Mouse (Mus musculus) CH12F3 (cell line): Measurements from ENCODE around the gene Otol1.

ENCODE experiments used
- in situ Hi-C: fragments of 300-500 bp; cut with MboI; formaldehyde crosslinking; loops from 2 replicates; pipeline ENCODE4 v1.14.3; 2020; ENCODE audit warnings: low sequenced_read_pairs

The Otol1 gene

GRCm38 (mm10) chr3:70007313-70007712, at the start of gene Otol1:
Otol1 (plus strand) TSS chr3:70007613.
- in situ Hi-C loops: no loop called here

- in situ Hi-C loops: no loop called here
Observed at GRCm38 (mm10) chr3:69962187-69962586, 45.2 kb upstream of the Otol1 start.

- in situ Hi-C loops: no loop called here
Observed at GRCm38 (mm10) chr3:69971482-69972097, 35.8 kb upstream of the Otol1 start.

GRCm38 (mm10) chr3:69978092-69978491, 29.3 kb upstream of the Otol1 start:
- in situ Hi-C loops: no loop called here

GRCm38 (mm10) chr3:69993806-69994205, 13.6 kb upstream of the Otol1 start:
- in situ Hi-C loops: no loop called here

GRCm38 (mm10) chr3:70001540-70001939, 5.9 kb upstream of the Otol1 start:
- in situ Hi-C loops: no loop called here

- in situ Hi-C loops: no loop called here
Observed at GRCm38 (mm10) chr3:70003126-70003764, 4.2 kb upstream of the Otol1 start.

GRCm38 (mm10) chr3:70003955-70004354, 3.5 kb upstream of the Otol1 start:
- in situ Hi-C loops: no loop called here

GRCm38 (mm10) chr3:70004379-70004778, 3.0 kb upstream of the Otol1 start:
- in situ Hi-C loops: no loop called here

- in situ Hi-C loops: no loop called here
Observed at GRCm38 (mm10) chr3:70012641-70013040, 5.2 kb downstream of the Otol1 start.

GRCm38 (mm10) chr3:70026605-70027004, 19.2 kb downstream of the Otol1 start:
- in situ Hi-C loops: no loop called here

GRCm38 (mm10) chr3:70029260-70029659, 21.8 kb downstream of the Otol1 start:
- in situ Hi-C loops: no loop called here

- in situ Hi-C loops: no loop called here
Observed at GRCm38 (mm10) chr3:70035593-70035992, 28.2 kb downstream of the Otol1 start.
